Mouse (Mus musculus) neural tube, embryonic 15.5 days (tissue): ENCODE measurements at regions not wholly inside any gene's neighbourhood (a gene's known extent, or its start where the extent isn't known, plus 50 kb on each side); places are given as distances from the start of the nearest gene placed in this dataset.

Experiments used
- ATAC-seq: fragments of 200-750 bp; cut with Nextera tagmentation; 2 replicates; pipeline ENCODE4 v1.8.0; 2017; ENCODE audit warnings: mild to moderate bottlenecking, moderate TSS enrichment, moderate library complexity; ENCODE audit not compliant: low FRiP score
- H3K27ac ChIP-seq: fragments of 300-500 bp; sonication (generic); replicated peaks from 2 replicates; pipeline ENCODE4 v1.5.1; 2015; ENCODE audit warnings: mild to moderate bottlenecking, inconsistent platforms
- H3K27me3 ChIP-seq: fragments of 300-500 bp; sonication (generic); replicated peaks from 2 replicates; pipeline ENCODE4 v1.6.1; 2015; ENCODE audit warnings: inconsistent platforms
- H3K36me3 ChIP-seq: fragments of 300-500 bp; sonication (generic); 2 replicates; pipeline ENCODE4 v1.6.1; 2015; ENCODE audit warnings: inconsistent platforms
- H3K4me1 ChIP-seq: fragments of 300-500 bp; sonication (generic); 2 replicates; pipeline ENCODE4 v1.6.1; 2015; ENCODE audit warnings: inconsistent platforms
- H3K4me2 ChIP-seq: fragments of 300-500 bp; sonication (generic); 2 replicates; pipeline ENCODE4 v1.6.1; 2015; ENCODE audit warnings: inconsistent platforms, mild to moderate bottlenecking, moderate library complexity
- H3K4me3 ChIP-seq: fragments of 300-500 bp; sonication (generic); replicated peaks from 2 replicates; pipeline ENCODE4 v1.5.1; 2015; ENCODE audit warnings: mild to moderate bottlenecking, inconsistent platforms
- H3K9ac ChIP-seq: fragments of 300-500 bp; sonication (generic); replicated peaks from 2 replicates; pipeline ENCODE4 v1.6.1; 2015; ENCODE audit warnings: mild to moderate bottlenecking, inconsistent platforms
- H3K9me3 ChIP-seq: fragments of 300-500 bp; sonication (generic); replicated peaks from 2 replicates; pipeline ENCODE4 v1.6.1; 2016; ENCODE audit warnings: inconsistent platforms
- WGBS: fragments of 180-500 bp; shearing (Covaris S2); methylation state at CpG from one replicate; pipeline ENCODE4 v1.1.7; 2015; ENCODE audit warnings: mixed read lengths; 5-methylcytosine and 5-hydroxymethylcytosine counted together

DNA sequence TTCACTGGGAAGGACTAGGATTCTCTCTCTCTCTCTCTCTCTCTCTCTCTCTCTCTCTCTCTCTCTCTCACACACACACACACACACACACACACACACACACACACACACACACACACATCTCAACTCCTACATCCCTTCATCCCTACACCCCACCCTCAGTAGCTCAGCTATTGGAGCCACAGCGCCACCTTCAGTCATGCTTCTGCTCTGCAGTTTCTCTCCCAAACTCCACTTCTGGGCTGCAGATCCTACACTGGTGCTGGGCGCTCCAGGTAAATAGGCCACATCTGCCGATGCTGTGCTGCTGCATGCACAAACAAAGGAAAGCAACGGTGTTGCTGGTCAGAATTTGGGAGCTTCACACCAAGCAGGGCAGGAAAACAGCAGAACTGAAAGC, 74.9 kb upstream of the Syt13 start:
- H3K27ac ChIP-seq: no peak overlapping the region
- H3K9me3 ChIP-seq: no peaks in the 10 kb centered on the region
- H3K36me3 ChIP-seq: no peaks in the 10 kb centered on the region
- peak; percentile 68 for ATAC-seq
- no peak overlapping the region for H3K4me2 ChIP-seq
- WGBS: 24% methylated on average over 4 of the region's 4 CpGs
- no peak overlapping the region for H3K4me3 ChIP-seq
- H3K4me1 ChIP-seq: peaks cover 11% of the 10 kb centered on the region
- no peak overlapping the region for H3K9ac ChIP-seq
- H3K27me3 ChIP-seq: peaks cover 5% of the 10 kb centered on the region; the same call in 1 of the 2 replicates

GRCm38 (mm10) chr2:92841626-92842025, 73.3 kb upstream of the Syt13 start:
- no peak overlapping the region for H3K27ac ChIP-seq
- H3K9me3 ChIP-seq: no peaks in the 10 kb centered on the region
- H3K4me3 ChIP-seq: no peak overlapping the region
- H3K4me1 ChIP-seq: peaks cover 22% of the 10 kb centered on the region
- H3K27me3 ChIP-seq: peaks cover 5% of the 10 kb centered on the region; the same call in 1 of the 2 replicates
- H3K4me2 ChIP-seq: no peak overlapping the region
- no peaks in the 10 kb centered on the region for H3K36me3 ChIP-seq
- no peak for ATAC-seq
- no peak overlapping the region for H3K9ac ChIP-seq
- WGBS: 44% methylated on average over 3 of the region's 3 CpGs

DNA sequence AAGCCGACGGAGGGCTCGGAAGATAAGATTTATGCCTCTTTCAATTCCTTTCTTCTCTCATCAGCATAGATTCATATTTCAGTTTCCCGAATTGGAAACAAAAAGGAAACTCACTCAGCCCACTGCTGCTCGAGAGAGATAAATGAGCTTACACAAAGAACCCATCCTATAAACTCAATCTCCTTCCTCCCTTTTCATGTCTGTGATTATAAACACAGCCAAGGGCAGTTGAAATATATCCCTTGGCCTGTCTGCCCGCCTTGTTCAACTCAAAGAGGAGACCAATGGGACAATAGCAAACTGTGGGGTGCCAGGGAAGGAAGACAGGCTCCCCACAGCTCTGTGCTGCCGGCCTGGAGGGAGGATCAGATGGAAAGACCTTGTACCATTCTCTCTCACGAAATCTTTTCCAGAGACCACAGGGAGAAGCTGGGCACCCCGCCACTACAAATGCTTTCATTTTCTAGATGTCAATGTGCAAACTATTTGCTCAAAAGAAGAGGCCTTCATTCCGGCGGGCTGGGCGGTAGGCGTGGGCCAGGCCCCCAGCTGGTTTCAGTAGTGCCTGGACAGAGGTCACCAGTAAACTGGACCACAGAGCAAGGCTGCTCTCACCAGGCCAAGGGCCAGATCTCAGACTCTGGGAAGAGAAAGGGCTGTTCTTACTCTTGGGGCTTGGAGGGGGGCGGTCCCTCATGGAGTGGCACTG, 69.7 kb upstream of the Syt13 start:
- WGBS: 10% methylated on average over 14 of the region's 14 CpGs

DNA sequence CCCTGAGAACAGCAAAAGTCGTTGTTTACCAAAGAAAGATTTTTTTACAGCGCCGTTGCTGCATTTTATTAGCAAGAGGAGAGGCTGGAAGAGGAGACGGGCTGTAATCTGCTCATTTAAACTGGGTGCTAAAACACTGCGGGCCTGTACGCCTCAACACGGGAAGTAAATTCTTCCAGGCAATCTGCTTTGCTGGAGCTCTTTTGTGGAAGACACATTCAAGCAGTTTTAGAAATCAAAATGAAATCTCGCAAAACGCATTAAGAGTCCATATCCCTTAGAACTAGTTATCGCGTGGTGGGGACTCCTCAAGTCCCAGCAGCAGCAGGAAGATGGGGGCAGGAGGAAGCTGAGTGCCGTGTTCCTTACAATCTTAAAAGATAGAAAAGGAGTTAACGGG, 65.9 kb upstream of the Syt13 start:
- ATAC-seq: peak; percentile 40
- peak overlapping the region; percentile 71 for H3K27ac ChIP-seq
- H3K27me3 ChIP-seq: no peaks in the 10 kb centered on the region
- H3K9me3 ChIP-seq: no peaks in the 10 kb centered on the region
- H3K36me3 ChIP-seq: no peaks in the 10 kb centered on the region
- H3K4me2 ChIP-seq: no peak overlapping the region
- H3K4me1 ChIP-seq: peaks cover 63% of the 10 kb centered on the region
- 21% methylated on average over 13 of the region's 13 CpGs for WGBS
- no peak overlapping the region for H3K4me3 ChIP-seq
- H3K9ac ChIP-seq: no peak overlapping the region

More for the DNA sequence above, 69.7 kb upstream of the Syt13 start:
- Histone ChIP-seq H3K36me3 (no peaks in the 10 kb centered on the region), H3K4me3 (no peak overlapping the region), H3K27me3 (peaks cover 5% of the 10 kb centered on the region; the same call in 1 of the 2 replicates), H3K9ac (no peak overlapping the region), H3K4me1 (peaks cover 47% of the 10 kb centered on the region), H3K4me2 (peak overlapping the region; percentile 9; the same call in 1 of the 2 replicates), H3K9me3 (no peaks in the 10 kb centered on the region), H3K27ac (peak overlapping the region; percentile 68)
- peak; percentile 60 for ATAC-seq

DNA sequence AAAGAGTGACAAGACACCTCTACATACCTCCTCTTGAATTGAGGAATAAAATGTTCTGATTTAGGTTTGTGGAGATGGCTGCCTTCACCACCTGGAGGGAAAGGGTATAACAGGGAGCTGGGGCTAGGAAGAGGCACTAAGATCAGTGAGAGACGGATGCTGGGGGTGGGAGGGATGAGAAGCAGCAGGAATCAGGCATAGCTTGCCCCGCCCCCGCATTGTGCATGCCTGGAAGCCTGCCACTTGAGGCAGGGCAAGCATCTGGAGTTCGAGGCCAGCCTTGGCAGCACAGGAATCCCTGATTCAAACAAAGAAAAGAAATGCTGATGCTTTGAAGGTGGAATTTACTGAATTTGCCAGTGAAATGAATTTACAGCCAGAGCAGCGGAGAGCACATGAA, 63.6 kb upstream of the Syt13 start:
- no peaks in the 10 kb centered on the region for H3K27me3 ChIP-seq
- H3K27ac ChIP-seq: no peak overlapping the region
- WGBS: 41% methylated on average over 5 of the region's 5 CpGs
- no peaks in the 10 kb centered on the region for H3K9me3 ChIP-seq
- ATAC-seq: no peak
- no peak overlapping the region for H3K4me3 ChIP-seq
- no peaks in the 10 kb centered on the region for H3K36me3 ChIP-seq
- H3K4me1 ChIP-seq: peaks cover 41% of the 10 kb centered on the region; the same call in 1 of the 2 replicates
- H3K9ac ChIP-seq: no peak overlapping the region
- no peak overlapping the region for H3K4me2 ChIP-seq

GRCm38 (mm10) chr2:92853175-92853574, 61.7 kb upstream of the Syt13 start:
- no peak overlapping the region for H3K9ac ChIP-seq
- H3K27ac ChIP-seq: no peak overlapping the region
- H3K4me2 ChIP-seq: no peak overlapping the region
- 81% methylated on average over 3 of the region's 3 CpGs for WGBS
- H3K4me1 ChIP-seq: peaks cover 34% of the 10 kb centered on the region; the same call in 1 of the 2 replicates
- H3K9me3 ChIP-seq: no peaks in the 10 kb centered on the region
- no peak overlapping the region for H3K4me3 ChIP-seq
- H3K27me3 ChIP-seq: no peaks in the 10 kb centered on the region
- ATAC-seq: 0 out of 2 replicates have a peak, but pooled peaks have one; percentile 16
- H3K36me3 ChIP-seq: no peaks in the 10 kb centered on the region

DNA sequence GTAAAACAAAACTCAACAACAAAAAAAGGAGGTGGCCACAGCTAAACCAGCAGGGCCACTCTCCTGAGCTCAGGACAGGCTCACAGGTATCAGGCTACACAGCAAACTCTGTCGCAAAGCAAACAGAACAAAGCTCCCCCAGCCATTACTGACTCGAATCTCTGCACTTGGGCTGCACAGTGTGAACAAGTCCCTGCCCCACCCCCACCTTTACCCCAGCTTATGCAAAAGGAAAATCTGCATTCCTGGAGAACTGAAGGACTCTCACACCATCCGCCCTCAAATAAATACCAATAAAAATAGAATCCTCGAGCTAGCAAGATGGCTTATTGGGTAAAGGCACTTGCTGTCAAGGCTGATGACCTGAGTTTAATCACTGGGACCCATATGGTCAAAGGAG, 60.6 kb upstream of the Syt13 start:
- Histone ChIP-seq H3K9ac (no peak overlapping the region), H3K36me3 (no peaks in the 10 kb centered on the region), H3K4me2 (no peak overlapping the region), H3K9me3 (no peaks in the 10 kb centered on the region), H3K27ac (no peak overlapping the region), H3K4me1 (peaks cover 23% of the 10 kb centered on the region; the same call in 1 of the 2 replicates), H3K27me3 (no peaks in the 10 kb centered on the region), H3K4me3 (no peak overlapping the region)
- ATAC-seq: no peak
- WGBS: 68% methylated on average over 4 of the region's 4 CpGs

DNA sequence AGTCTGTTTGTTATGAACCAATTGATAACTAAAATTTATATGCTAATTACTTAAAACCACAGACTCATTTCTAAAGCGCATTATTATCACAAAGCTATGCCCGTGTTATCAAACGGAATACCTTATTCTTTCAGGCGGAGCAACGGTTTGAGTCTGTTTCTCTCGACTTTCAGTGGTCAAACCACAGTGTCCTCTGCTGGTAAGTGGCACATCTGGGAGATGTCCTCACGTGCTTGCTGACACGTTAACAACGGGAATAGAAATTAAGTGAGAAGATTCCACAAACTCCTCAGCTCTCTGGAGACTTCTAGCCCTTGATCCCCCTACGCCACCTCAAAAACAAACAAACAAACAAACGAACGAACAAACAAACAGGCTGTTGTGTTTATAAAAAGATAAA, 58.9 kb upstream of the Syt13 start:
- no peak for ATAC-seq
- no peak overlapping the region for H3K27ac ChIP-seq
- no peak overlapping the region for H3K4me3 ChIP-seq
- H3K9me3 ChIP-seq: no peaks in the 10 kb centered on the region
- peaks cover 19% of the 10 kb centered on the region; the same call in 1 of the 2 replicates for H3K4me1 ChIP-seq
- no peak overlapping the region for H3K9ac ChIP-seq
- H3K4me2 ChIP-seq: no peak overlapping the region
- no peaks in the 10 kb centered on the region for H3K36me3 ChIP-seq
- 64% methylated on average over 12 of the region's 12 CpGs for WGBS
- no peaks in the 10 kb centered on the region for H3K27me3 ChIP-seq

- Histone ChIP-seq H3K27me3 (no peaks in the 10 kb centered on the region), H3K9ac (no peak overlapping the region), H3K4me2 (no peak overlapping the region), H3K4me3 (no peak overlapping the region), H3K9me3 (no peaks in the 10 kb centered on the region), H3K4me1 (peaks cover 5% of the 10 kb centered on the region; the same call in 1 of the 2 replicates), H3K27ac (no peak overlapping the region), H3K36me3 (no peaks in the 10 kb centered on the region)
- ATAC-seq: no peak
- 46% methylated on average over 8 of the region's 8 CpGs for WGBS
These were observed 54.2 kb upstream of the Syt13 start for GRCm38 (mm10) chr2:92860502-92861197.
